Mouse (Mus musculus) kidney, embryonic 14.5 days (tissue): ENCODE measurements at regions not wholly inside any gene's neighbourhood (a gene's known extent, or its start where the extent isn't known, plus 50 kb on each side); places are given as distances from the start of the nearest gene placed in this dataset.

Source experiments
- ATAC-seq: fragments of 200-750 bp; cut with Nextera tagmentation; 2 replicates; pipeline ENCODE4 v1.8.0; 2017; ENCODE audit warnings: moderate number of reproducible peaks, mild to moderate bottlenecking, moderate TSS enrichment, moderate library complexity; ENCODE audit not compliant: low FRiP score, low TSS enrichment
- H3K27ac ChIP-seq: fragments of 300-500 bp; sonication (generic); 2 replicates; pipeline ENCODE4 v1.5.1; 2014; ENCODE audit warnings: low read depth, mild to moderate bottlenecking, low read length, moderate library complexity, mixed read lengths
- H3K27me3 ChIP-seq: fragments of 300-500 bp; sonication (generic); 2 replicates; pipeline ENCODE4 v1.6.1; 2014; ENCODE audit warnings: mild to moderate bottlenecking, low read length; ENCODE audit not compliant: control insufficient read depth, insufficient read depth
- H3K36me3 ChIP-seq: fragments of 300-500 bp; sonication (generic); 2 replicates; pipeline ENCODE4 v1.6.1; 2014; ENCODE audit warnings: low read length, mixed read lengths; ENCODE audit not compliant: control insufficient read depth, insufficient read depth
- H3K4me1 ChIP-seq: fragments of 300-500 bp; sonication (generic); 2 replicates; pipeline ENCODE4 v1.6.1; 2014; ENCODE audit warnings: low read length, mixed read lengths; ENCODE audit not compliant: control insufficient read depth, insufficient read depth
- H3K4me2 ChIP-seq: fragments of 300-500 bp; sonication (generic); replicated peaks from 2 replicates; pipeline ENCODE4 v1.6.1; 2014; ENCODE audit warnings: low read depth, mild to moderate bottlenecking, low read length
- H3K4me3 ChIP-seq: fragments of 300-500 bp; sonication (generic); 2 replicates; pipeline ENCODE4 v1.5.1; 2014; ENCODE audit warnings: mild to moderate bottlenecking, low read length
- H3K9ac ChIP-seq: fragments of 300-500 bp; sonication (generic); 2 replicates; pipeline ENCODE4 v1.6.1; 2014; ENCODE audit warnings: low read depth, mild to moderate bottlenecking, low read length, moderate library complexity
- H3K9me3 ChIP-seq: fragments of 300-500 bp; sonication (generic); 2 replicates; pipeline ENCODE4 v1.6.1; 2016; ENCODE audit warnings: low read length; ENCODE audit not compliant: control insufficient read depth
- WGBS: fragments of 180-500 bp; shearing (Covaris S2); extraction: QIAGEN DNeasy Blood & Tissue Kit; methylation state at CpG from one replicate; pipeline ENCODE4 v1.1.7; 2014; 5-methylcytosine and 5-hydroxymethylcytosine counted together

DNA sequence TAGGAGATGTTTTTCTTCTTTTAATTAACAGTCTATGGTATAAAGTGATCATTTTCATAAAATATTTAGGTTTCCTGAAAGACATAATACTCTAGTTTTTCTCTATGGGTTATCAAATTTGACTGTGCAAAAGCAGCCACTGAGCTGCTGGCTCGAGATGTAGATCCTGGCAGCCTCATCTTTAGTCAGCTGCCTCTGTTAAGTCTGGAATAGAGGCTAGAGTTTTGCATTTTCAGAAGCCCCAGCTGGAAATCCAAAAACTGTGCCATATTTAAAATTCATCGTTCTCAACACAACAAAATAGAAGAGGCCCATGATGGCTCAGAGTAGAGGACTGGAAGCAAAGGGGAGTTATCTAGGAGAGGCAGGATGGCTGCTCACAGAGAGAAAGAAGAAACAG, 53.8 kb upstream of the Lpar1 start:
- H3K27me3 ChIP-seq, result no peaks in the 10 kb centered on the region
- H3K4me1 ChIP-seq, result no peaks in the 10 kb centered on the region
- no peak overlapping the region for H3K27ac ChIP-seq
- no peak for ATAC-seq
- no peak overlapping the region for H3K4me3 ChIP-seq
- H3K9ac ChIP-seq, result no peak overlapping the region
- H3K36me3 ChIP-seq, result no peaks in the 10 kb centered on the region
- no peaks in the 10 kb centered on the region for H3K9me3 ChIP-seq
- H3K4me2 ChIP-seq, result no peak overlapping the region
- WGBS, result 87% methylated on average over 2 of the region's 2 CpGs

- Histone ChIP-seq H3K36me3 (no peaks in the 10 kb centered on the region), H3K27me3 (no peaks in the 10 kb centered on the region), H3K4me3 (no peak overlapping the region), H3K4me1 (no peaks in the 10 kb centered on the region), H3K4me2 (no peak overlapping the region), H3K9me3 (no peaks in the 10 kb centered on the region), H3K9ac (no peak overlapping the region), H3K27ac (no peak overlapping the region)
- WGBS, result 84% methylated on average over 3 of the region's 3 CpGs
- no peak for ATAC-seq
These were observed 52.2 kb upstream of the Lpar1 start for GRCm38 (mm10) chr4:58605941-58606340.
